ENCODE assay signal across 21 mouse cellular contexts in the genomic region with DNA sequence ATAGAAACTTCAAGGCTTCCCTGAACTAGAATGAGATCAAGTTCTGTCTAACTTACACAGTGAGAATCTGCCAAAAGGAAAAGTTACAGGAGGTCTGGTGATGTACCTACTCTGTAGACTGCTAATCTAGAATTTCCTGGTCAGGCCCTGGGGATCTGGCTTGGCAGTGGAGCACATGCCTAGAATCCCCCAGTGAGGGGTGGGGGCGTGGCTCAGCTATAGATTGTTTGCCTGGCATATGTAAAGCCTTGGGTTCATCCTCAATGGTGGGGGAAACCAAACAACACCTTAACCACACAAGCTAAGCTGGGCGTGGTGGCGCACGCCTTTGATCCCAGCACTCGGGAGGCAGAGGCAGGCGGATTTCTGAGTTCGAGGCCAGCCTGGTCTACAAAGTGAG. TPM values are rescaled to one million over a fixed set of nuclear protein-coding genes. Genes with fewer than 3 reads are reported as not detected.
A peak's percentile ranks its signal among the peaks of the same experiment; 100 is the strongest.
DNase-seq lines count a peak whose midpoint lies in the region; ATAC-seq and TF ChIP-seq lines count a peak whose summit lies in the region.
"Had no signal": no experiment of that assay in that cellular context is flagged by ENCODE, and none has a peak within 500 bp of the region (broad histone marks: within the 10 kb centered on the region; RNA-seq: fewer than 3 reads in every experiment).

No protein-coding gene starts in this region.

- no peak for TF ChIP-seq CTCF in midbrain, postnatal 0 days (IDR thresholded peaks at IDR 0.05)

- no peaks in the 10 kb centered on the region for H3K36me3 ChIP-seq in heart, embryonic 12.5 days
- H3K36me3 ChIP-seq in midbrain, postnatal 0 days (ENCODE audit: insufficient read depth, low read length) = no peaks in the 10 kb centered on the region
- no peaks in the 10 kb centered on the region for H3K36me3 ChIP-seq in midbrain, embryonic 14.5 days (ENCODE audit: control insufficient read depth, insufficient read depth, low read length)
- H3K36me3 ChIP-seq: embryonic facial prominence, embryonic 13.5 days; embryonic facial prominence, embryonic 15.5 days; forebrain, embryonic 10.5 days; forebrain, embryonic 12.5 days had no signal

- DNase-seq in cerebellum, adult 9-10 months = peak; percentile 59
- DNase-seq in cerebellum, adult 18-20 months = no peak
- DNase-seq in heart, adult 11 months = peak; percentile 89
- DNase-seq in midbrain, postnatal 0 days (ENCODE audit: low spot score) = no peak
- no peak for DNase-seq in midbrain, embryonic 14.5 days
- DNase-seq in induced T-regulatory cell, adult 2 months (ENCODE audit: low read depth) = peak; percentile 25
- no peak for DNase-seq in right cerebral cortex, postnatal 36 days (ENCODE audit: low spot score in 2 of 2)
- DNase-seq: adrenal gland, adult 2 months; adrenal gland, postnatal 25 days; cerebellum, adult 11 months; embryo, embryonic 11 days had no signal

- H3K4me2 ChIP-seq in heart, embryonic 12.5 days = no peak overlapping the region
- H3K4me2 ChIP-seq in midbrain, postnatal 0 days (ENCODE audit: low read depth, low read length, poor library complexity, severe bottlenecking) = no peak overlapping the region
- H3K4me2 ChIP-seq in midbrain, embryonic 14.5 days (ENCODE audit: low read length) = no peak overlapping the region
- H3K4me2 ChIP-seq: embryonic facial prominence, embryonic 13.5 days; embryonic facial prominence, embryonic 15.5 days; forebrain, embryonic 12.5 days had no signal

- H3K4me3 ChIP-seq in heart, embryonic 12.5 days = no peak overlapping the region
- no peak overlapping the region for H3K4me3 ChIP-seq in midbrain, postnatal 0 days (ENCODE audit: low read depth, low read length)
- H3K4me3 ChIP-seq in midbrain, embryonic 14.5 days (replicated peaks; ENCODE audit: low read depth, low read length) = no peak overlapping the region
- H3K4me3 ChIP-seq: embryonic facial prominence, embryonic 13.5 days; embryonic facial prominence, embryonic 15.5 days; erythroblast, embryonic 14.5 days; forebrain, embryonic 10.5 days; forebrain, embryonic 12.5 days had no signal

- H3K9me3 ChIP-seq in heart, embryonic 12.5 days (replicated peaks) = no peaks in the 10 kb centered on the region
- no peaks in the 10 kb centered on the region for H3K9me3 ChIP-seq in midbrain, postnatal 0 days (ENCODE audit: low read length)
- H3K9me3 ChIP-seq in midbrain, embryonic 14.5 days (ENCODE audit: control insufficient read depth, low read length) = no peaks in the 10 kb centered on the region
- H3K9me3 ChIP-seq: embryonic facial prominence, embryonic 13.5 days; embryonic facial prominence, embryonic 15.5 days; forebrain, embryonic 10.5 days; forebrain, embryonic 12.5 days had no signal

- no peak overlapping the region for H3K9ac ChIP-seq in heart, embryonic 12.5 days
- no peak overlapping the region for H3K9ac ChIP-seq in midbrain, postnatal 0 days (replicated peaks; ENCODE audit: low read length, poor library complexity, severe bottlenecking)
- no peak overlapping the region for H3K9ac ChIP-seq in midbrain, embryonic 14.5 days (replicated peaks; ENCODE audit: low read length)
- H3K9ac ChIP-seq: embryonic facial prominence, embryonic 13.5 days; embryonic facial prominence, embryonic 15.5 days; forebrain, embryonic 12.5 days had no signal

- 79% methylated on average over 7 of the region's 7 CpGs for WGBS in heart, embryonic 12.5 days
- 84% methylated on average over 3 of the region's 7 CpGs for WGBS in midbrain, postnatal 0 days
- 89% methylated on average over 6 of the region's 7 CpGs for WGBS in midbrain, embryonic 14.5 days

- peaks cover 36% of the 10 kb centered on the region for H3K27me3 ChIP-seq in heart, embryonic 12.5 days (replicated peaks)
- H3K27me3 ChIP-seq in midbrain, postnatal 0 days (ENCODE audit: insufficient read depth, low read length) = no peaks in the 10 kb centered on the region
- peaks cover 5% of the 10 kb centered on the region for H3K27me3 ChIP-seq in midbrain, embryonic 14.5 days (ENCODE audit: control insufficient read depth, insufficient read depth, low read length)

- no peak for ATAC-seq in heart, embryonic 12.5 days (ENCODE audit: insufficient number of reproducible peaks, low FRiP score)
- ATAC-seq in midbrain, postnatal 0 days (ENCODE audit: low FRiP score) = no peak
- no peak for ATAC-seq in midbrain, embryonic 14.5 days (ENCODE audit: low FRiP score, low TSS enrichment)
- ATAC-seq: forebrain, embryonic 14.5 days; forebrain, embryonic 16.5 days had no signal

- peaks cover 20% of the 10 kb centered on the region for H3K4me1 ChIP-seq in heart, embryonic 12.5 days (replicated peaks)
- H3K4me1 ChIP-seq in midbrain, postnatal 0 days (ENCODE audit: insufficient read depth, low read length) = peaks cover 12% of the 10 kb centered on the region
- peaks cover 17% of the 10 kb centered on the region for H3K4me1 ChIP-seq in midbrain, embryonic 14.5 days (ENCODE audit: control insufficient read depth, insufficient read depth, low read length)

- no peak overlapping the region for H3K27ac ChIP-seq in heart, embryonic 12.5 days (ENCODE audit: poor library complexity, severe bottlenecking)
- H3K27ac ChIP-seq in midbrain, postnatal 0 days (ENCODE audit: low read depth, low read length) = peak overlapping the region; percentile 95; the same call in 1 of the 2 replicates
- no peak overlapping the region for H3K27ac ChIP-seq in midbrain, embryonic 14.5 days (replicated peaks; ENCODE audit: low read depth, low read length)
- H3K27ac ChIP-seq: embryonic facial prominence, embryonic 13.5 days; embryonic facial prominence, embryonic 15.5 days; forebrain, embryonic 10.5 days; forebrain, embryonic 12.5 days had no signal

RNA-seq across cellular contexts. Expression of a gene that starts 1.7 kb away (rescaled TPM):
- 5.4 and 5.8 TPM in 2 replicates for polyA plus RNA-seq in heart, embryonic 12.5 days (2016; fragmentation: Nextera tagmentation; extraction: Ambion mirVana)
- 118 and 130 TPM in 2 replicates for total RNA-seq in midbrain, postnatal 0 days (2014; rRNA removed)
- polyA plus RNA-seq in midbrain, postnatal 0 days (2015; fragmentation: Nextera tagmentation; extraction: Ambion mirVana) = 107 and 114 TPM in 2 replicates
- 28.1 and 49.1 TPM in 2 replicates for polyA plus RNA-seq in midbrain, embryonic 14.5 days (2014; fragmentation: Nextera tagmentation; extraction: Ambion mirVana)
- total RNA-seq: common myeloid progenitor, adult 5-6 weeks had no signal
- polyA plus RNA-seq: erythroblast, embryonic 14.5 days had no signal

RNA-seq across cellular contexts. Expression of a gene that starts 3.7 kb away (rescaled TPM):
- polyA plus RNA-seq in heart, embryonic 12.5 days (2016; fragmentation: Nextera tagmentation; extraction: Ambion mirVana) = 0.18 and 0.49 TPM in 2 replicates
- total RNA-seq in midbrain, postnatal 0 days (2014; rRNA removed) = 0.28 and 1.0 TPM in 2 replicates
- polyA plus RNA-seq in midbrain, postnatal 0 days (2015; fragmentation: Nextera tagmentation; extraction: Ambion mirVana) = 0.37 and 0.79 TPM in 2 replicates
- polyA plus RNA-seq in midbrain, embryonic 14.5 days (2014; fragmentation: Nextera tagmentation; extraction: Ambion mirVana) = 0.21 TPM in 1 of 2 replicates, not detected in the other
- total RNA-seq: common myeloid progenitor, adult 5-6 weeks; MEL had no signal
- polyA plus RNA-seq: erythroblast, embryonic 14.5 days had no signal

RNA-seq across cellular contexts. Expression of a gene that starts 7.0 kb away (rescaled TPM):
- 4.1 and 5.3 TPM in 2 replicates for polyA plus RNA-seq in heart, embryonic 12.5 days (2016; fragmentation: Nextera tagmentation; extraction: Ambion mirVana)
- 8.4 and 9.6 TPM in 2 replicates for total RNA-seq in midbrain, postnatal 0 days (2014; rRNA removed)
- polyA plus RNA-seq in midbrain, postnatal 0 days (2015; fragmentation: Nextera tagmentation; extraction: Ambion mirVana) = 4.6 and 4.8 TPM in 2 replicates
- polyA plus RNA-seq in midbrain, embryonic 14.5 days (2014; fragmentation: Nextera tagmentation; extraction: Ambion mirVana) = 1.9 and 4.3 TPM in 2 replicates

RNA-seq across cellular contexts. Expression of a gene that starts 14.1 kb away (rescaled TPM):
- not detected in 2 replicates for polyA plus RNA-seq in heart, embryonic 12.5 days (2016; fragmentation: Nextera tagmentation; extraction: Ambion mirVana)
- 1.3 and 1.4 TPM in 2 replicates for total RNA-seq in midbrain, postnatal 0 days (2014; rRNA removed)
- polyA plus RNA-seq in midbrain, postnatal 0 days (2015; fragmentation: Nextera tagmentation; extraction: Ambion mirVana) = 0.37 and 0.73 TPM in 2 replicates
- 0.30 TPM in 1 of 2 replicates, not detected in the other for polyA plus RNA-seq in midbrain, embryonic 14.5 days (2014; fragmentation: Nextera tagmentation; extraction: Ambion mirVana)
- total RNA-seq: adrenal gland, postnatal 25 days; common myeloid progenitor, adult 5-6 weeks; MEL had no signal
- polyA plus RNA-seq: erythroblast, embryonic 14.5 days had no signal

RNA-seq across cellular contexts. Expression of a gene that starts 17.4 kb away (rescaled TPM):
- 603 and 625 TPM in 2 replicates for polyA plus RNA-seq in heart, embryonic 12.5 days (2016; fragmentation: Nextera tagmentation; extraction: Ambion mirVana)
- total RNA-seq in midbrain, postnatal 0 days (2014; rRNA removed) = 801 and 989 TPM in 2 replicates
- polyA plus RNA-seq in midbrain, postnatal 0 days (2015; fragmentation: Nextera tagmentation; extraction: Ambion mirVana) = 473 and 492 TPM in 2 replicates
- polyA plus RNA-seq in midbrain, embryonic 14.5 days (2014; fragmentation: Nextera tagmentation; extraction: Ambion mirVana) = 631 and 710 TPM in 2 replicates

Comparison
In these comparisons a context has a peak if more than half of its experiments do, and no peak if none do; other contexts are left out.
1. DNase-seq: peak in cerebellum, adult 9-10 months (single experiment), heart, adult 11 months (single experiment) and induced T-regulatory cell, adult 2 months (single experiment); none in cerebellum, adult 18-20 months (0 of 2), midbrain, postnatal 0 days (single experiment), midbrain, embryonic 14.5 days (single experiment) and right cerebral cortex, postnatal 36 days (0 of 2).